Mouse (Mus musculus): ENCODE data around the gene U90926. TPM values are rescaled to one million over a fixed set of nuclear protein-coding genes. Genes with fewer than 3 reads are reported as not detected.

Gene U90926
- polyA plus RNA-seq, 1 experiment from 2014 or later, result not detected

DNA sequence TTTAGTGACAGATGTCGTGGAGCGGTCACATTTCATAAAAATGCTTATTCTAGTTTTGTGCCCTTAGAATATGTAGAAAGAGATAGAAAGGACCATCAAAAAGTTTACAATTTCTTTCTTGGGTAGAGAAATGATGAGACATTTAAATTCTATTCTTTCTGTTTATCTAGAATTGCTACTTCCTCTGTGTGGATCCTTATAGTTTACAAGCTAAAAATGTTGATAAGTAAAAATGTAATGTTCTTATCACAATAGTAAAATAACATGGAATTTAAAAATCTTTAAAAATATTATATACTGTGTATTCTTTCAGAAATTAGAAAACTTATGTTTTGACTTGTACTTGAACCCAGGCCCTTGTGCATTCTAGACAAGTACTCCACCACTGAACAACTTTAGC lies 29.7 kb upstream of the U90926 start:
- Histone ChIP-seq H3K27me3 (ENCODE audit: control insufficient read depth, insufficient read depth, low read length) (no peaks in the 10 kb centered on the region), H3K27ac (ENCODE audit: low read depth, low read length) (no peak overlapping the region), H3K9me3 (ENCODE audit: control insufficient read depth, low read length) (no peaks in the 10 kb centered on the region), H3K4me3 (ENCODE audit: low read length) (no peak overlapping the region), H3K4me2 (replicated peaks; ENCODE audit: low read depth, low read length) (no peak overlapping the region), H3K4me1 (ENCODE audit: control insufficient read depth, insufficient read depth, low read length) (no peaks in the 10 kb centered on the region), H3K36me3 (ENCODE audit: control insufficient read depth, insufficient read depth, low read length) (no peaks in the 10 kb centered on the region), H3K9ac (ENCODE audit: low read depth, low read length) (no peak overlapping the region)
- no peak for ATAC-seq (ENCODE audit: low FRiP score, low TSS enrichment)
- WGBS, result 97% methylated on average over 2 of the region's 2 CpGs

DNA sequence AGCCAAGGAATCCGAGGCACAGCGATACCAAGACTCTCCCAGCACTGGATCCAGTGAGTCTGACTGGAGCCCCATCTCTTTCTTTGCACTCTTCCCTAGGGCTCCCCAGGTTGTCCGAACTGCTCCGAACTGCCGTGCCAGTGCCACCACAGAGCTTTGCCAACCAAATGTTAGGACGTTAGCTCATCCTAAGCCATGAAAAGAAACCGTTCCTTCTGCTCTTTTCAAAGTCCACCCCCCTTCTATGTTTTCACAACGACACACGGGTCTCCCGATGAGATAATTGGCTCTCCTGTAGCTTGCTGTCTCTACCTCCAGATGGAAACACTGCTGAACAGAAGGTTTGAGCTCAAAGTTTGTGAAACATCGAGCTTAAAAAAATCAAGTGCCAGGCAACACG lies 25.6 kb upstream of the U90926 start:
- ATAC-seq (ENCODE audit: low FRiP score, low TSS enrichment), result no peak
- Histone ChIP-seq H3K4me2 (replicated peaks; ENCODE audit: low read depth, low read length) (no peak overlapping the region), H3K36me3 (ENCODE audit: control insufficient read depth, insufficient read depth, low read length) (no peaks in the 10 kb centered on the region), H3K4me3 (ENCODE audit: low read length) (no peak overlapping the region), H3K9me3 (ENCODE audit: control insufficient read depth, low read length) (no peaks in the 10 kb centered on the region), H3K27ac (ENCODE audit: low read depth, low read length) (no peak overlapping the region), H3K9ac (ENCODE audit: low read depth, low read length) (no peak overlapping the region), H3K4me1 (ENCODE audit: control insufficient read depth, insufficient read depth, low read length) (no peaks in the 10 kb centered on the region), H3K27me3 (ENCODE audit: control insufficient read depth, insufficient read depth, low read length) (no peaks in the 10 kb centered on the region)
- WGBS, result 92% methylated on average over 12 of the region's 12 CpGs

DNA sequence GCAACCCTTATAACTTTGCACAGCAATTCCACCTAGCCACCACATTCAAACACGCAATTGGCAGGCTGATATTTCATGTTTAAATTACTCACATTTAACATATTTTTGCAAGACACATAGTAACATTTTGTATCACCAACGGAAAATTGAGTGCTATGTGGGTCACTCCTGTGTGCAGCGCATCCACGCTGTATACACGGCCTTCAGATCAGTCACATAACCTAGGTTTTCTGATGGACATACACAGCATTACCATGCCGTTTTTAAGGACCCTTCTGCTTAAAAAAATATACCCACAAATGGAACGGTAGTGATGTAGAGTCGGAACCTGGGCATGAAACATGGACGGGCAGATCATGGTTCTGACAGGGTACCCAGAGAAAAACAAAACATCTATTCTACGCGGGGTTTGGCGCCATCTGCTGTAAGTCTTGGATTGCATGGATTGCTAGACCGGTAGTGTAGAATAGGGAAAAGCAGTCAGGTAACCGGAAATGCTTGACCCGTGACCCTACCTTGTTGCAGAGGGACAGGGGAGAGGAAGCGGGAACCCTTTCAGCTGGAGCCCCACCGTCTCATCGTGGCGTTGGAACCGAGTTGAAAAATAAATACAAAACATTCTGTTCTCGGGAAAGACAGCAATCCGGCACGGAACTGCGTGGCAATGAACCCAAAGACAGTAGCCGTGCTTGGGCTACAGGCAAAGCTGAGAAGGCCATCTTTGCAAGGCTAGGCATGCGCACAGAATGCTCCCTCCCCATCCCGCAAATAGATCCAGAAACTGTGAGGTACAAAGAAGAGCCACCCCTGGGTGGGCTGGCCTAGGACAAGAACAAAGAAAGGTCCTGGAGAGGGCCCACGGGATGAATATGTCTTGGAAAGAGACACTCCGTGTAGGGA lies 24.4 kb upstream of the U90926 start:
- H3K27ac ChIP-seq (ENCODE audit: low read depth, low read length), result no peak overlapping the region

DNA sequence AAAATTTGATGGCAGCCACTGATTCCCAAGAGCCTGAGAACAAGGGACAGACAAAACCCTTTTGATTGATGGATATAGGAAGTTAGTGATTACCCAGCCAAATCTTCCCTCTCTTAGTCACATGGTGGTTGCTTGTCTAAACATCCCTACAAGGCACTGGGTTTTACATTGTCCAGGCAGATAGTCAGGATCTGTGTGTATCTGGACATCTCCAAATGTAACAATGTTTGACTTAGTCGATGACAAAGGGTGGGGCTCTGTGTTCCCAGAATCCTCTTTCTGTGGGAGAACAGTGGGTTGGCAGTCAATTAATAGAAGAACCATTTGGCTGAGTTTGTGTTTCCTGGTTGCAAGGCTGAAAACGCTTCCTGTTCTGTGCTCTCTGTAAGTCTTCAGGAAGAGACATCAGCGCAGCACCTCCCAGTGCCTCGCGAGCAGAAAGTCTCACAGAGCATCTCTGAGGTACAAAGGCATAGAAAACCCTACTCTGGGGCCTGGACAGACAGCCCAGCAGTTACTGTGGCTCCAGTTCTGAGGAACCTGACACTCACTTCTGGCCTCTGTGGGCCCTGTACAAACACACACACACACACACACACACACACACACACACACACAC lies 19.8 kb upstream of the U90926 start:
- WGBS, result 52% methylated on average over 5 of the region's 5 CpGs
- no peaks in the 10 kb centered on the region for H3K36me3 ChIP-seq (ENCODE audit: control insufficient read depth, insufficient read depth, low read length)
- no peaks in the 10 kb centered on the region for H3K9me3 ChIP-seq (ENCODE audit: control insufficient read depth, low read length)
- no peaks in the 10 kb centered on the region for H3K27me3 ChIP-seq (ENCODE audit: control insufficient read depth, insufficient read depth, low read length)
- 0 out of 2 replicates have a peak, but pooled peaks cover 7% of the 10 kb centered on the region for H3K4me1 ChIP-seq (ENCODE audit: control insufficient read depth, insufficient read depth, low read length)
- no peak overlapping the region for H3K27ac ChIP-seq (ENCODE audit: low read depth, low read length)
- no peak overlapping the region for H3K9ac ChIP-seq (ENCODE audit: low read depth, low read length)
- no peak overlapping the region for H3K4me2 ChIP-seq (replicated peaks; ENCODE audit: low read depth, low read length)
- no peak overlapping the region for H3K4me3 ChIP-seq (ENCODE audit: low read length)
- 0 out of 2 replicates have a peak, but pooled peaks have one; percentile 40 for ATAC-seq (ENCODE audit: low FRiP score, low TSS enrichment)

More for the DNA sequence above, 24.4 kb upstream of the U90926 start:
- Histone ChIP-seq H3K27me3 (ENCODE audit: control insufficient read depth, insufficient read depth, low read length) (no peaks in the 10 kb centered on the region), H3K9me3 (ENCODE audit: control insufficient read depth, low read length) (no peaks in the 10 kb centered on the region), H3K4me2 (replicated peaks; ENCODE audit: low read depth, low read length) (no peak overlapping the region), H3K9ac (ENCODE audit: low read depth, low read length) (no peak overlapping the region), H3K4me3 (ENCODE audit: low read length) (no peak overlapping the region), H3K4me1 (ENCODE audit: control insufficient read depth, insufficient read depth, low read length) (0 out of 2 replicates have a peak, but pooled peaks cover 7% of the 10 kb centered on the region), H3K36me3 (ENCODE audit: control insufficient read depth, insufficient read depth, low read length) (no peaks in the 10 kb centered on the region)
- ATAC-seq (ENCODE audit: low FRiP score, low TSS enrichment), result peak; percentile 68
- WGBS, result 47% methylated on average over 29 of the region's 29 CpGs

DNA sequence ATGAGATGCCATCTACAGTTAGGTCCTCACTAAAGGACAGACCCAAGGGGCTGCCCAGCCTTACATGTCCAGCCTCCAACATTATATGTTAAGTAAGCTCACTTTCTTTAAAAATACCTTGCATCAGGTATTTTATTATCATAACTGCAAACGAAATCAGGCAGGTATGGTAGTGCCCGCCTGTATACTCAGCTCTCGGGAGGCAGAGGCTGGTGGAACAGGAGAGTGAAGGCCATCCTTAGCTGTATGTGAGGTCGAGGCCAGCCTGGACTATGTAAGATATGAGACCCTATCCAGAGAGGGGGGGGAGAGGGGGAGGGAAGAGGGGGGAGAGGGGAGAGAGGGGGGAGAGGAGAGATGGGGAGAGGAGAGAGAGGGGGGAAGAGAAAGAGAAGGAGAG lies 18.2 kb upstream of the U90926 start:
- 98% methylated on average over 4 of the region's 4 CpGs for WGBS
- Histone ChIP-seq H3K4me2 (replicated peaks; ENCODE audit: low read depth, low read length) (no peak overlapping the region), H3K27me3 (ENCODE audit: control insufficient read depth, insufficient read depth, low read length) (no peaks in the 10 kb centered on the region), H3K36me3 (ENCODE audit: control insufficient read depth, insufficient read depth, low read length) (no peaks in the 10 kb centered on the region), H3K4me3 (ENCODE audit: low read length) (no peak overlapping the region), H3K9ac (ENCODE audit: low read depth, low read length) (no peak overlapping the region), H3K9me3 (ENCODE audit: control insufficient read depth, low read length) (no peaks in the 10 kb centered on the region), H3K27ac (ENCODE audit: low read depth, low read length) (no peak overlapping the region), H3K4me1 (ENCODE audit: control insufficient read depth, insufficient read depth, low read length) (0 out of 2 replicates have a peak, but pooled peaks cover 7% of the 10 kb centered on the region)
- no peak for ATAC-seq (ENCODE audit: low FRiP score, low TSS enrichment)

DNA sequence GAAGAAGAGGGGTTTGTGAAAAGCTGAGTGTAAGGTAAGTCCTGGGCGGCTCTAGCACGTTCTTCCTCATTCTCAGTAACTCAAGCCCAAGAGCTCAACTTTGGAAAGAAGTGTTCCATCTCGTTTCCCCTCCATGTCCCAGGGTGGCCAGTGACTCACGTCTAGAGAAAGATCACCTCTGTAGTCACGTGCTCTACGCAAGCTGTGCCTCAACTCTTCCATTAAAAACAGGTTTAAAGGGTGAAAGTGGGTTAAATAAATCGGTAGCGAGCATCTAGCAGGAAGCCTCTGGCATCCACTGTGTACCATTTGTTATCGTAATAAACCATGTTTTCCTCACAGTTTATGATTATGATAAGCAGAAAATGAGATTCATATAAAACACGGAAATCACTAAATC lies 16.6 kb upstream of the U90926 start:
- no peak for ATAC-seq (ENCODE audit: low FRiP score, low TSS enrichment)
- 87% methylated on average over 10 of the region's 10 CpGs for WGBS
- Histone ChIP-seq H3K4me2 (replicated peaks; ENCODE audit: low read depth, low read length) (no peak overlapping the region), H3K27me3 (ENCODE audit: control insufficient read depth, insufficient read depth, low read length) (no peaks in the 10 kb centered on the region), H3K9ac (ENCODE audit: low read depth, low read length) (no peak overlapping the region), H3K36me3 (ENCODE audit: control insufficient read depth, insufficient read depth, low read length) (no peaks in the 10 kb centered on the region), H3K9me3 (ENCODE audit: control insufficient read depth, low read length) (no peaks in the 10 kb centered on the region), H3K4me3 (ENCODE audit: low read length) (no peak overlapping the region), H3K4me1 (ENCODE audit: control insufficient read depth, insufficient read depth, low read length) (0 out of 2 replicates have a peak, but pooled peaks cover 7% of the 10 kb centered on the region), H3K27ac (ENCODE audit: low read depth, low read length) (no peak overlapping the region)

DNA sequence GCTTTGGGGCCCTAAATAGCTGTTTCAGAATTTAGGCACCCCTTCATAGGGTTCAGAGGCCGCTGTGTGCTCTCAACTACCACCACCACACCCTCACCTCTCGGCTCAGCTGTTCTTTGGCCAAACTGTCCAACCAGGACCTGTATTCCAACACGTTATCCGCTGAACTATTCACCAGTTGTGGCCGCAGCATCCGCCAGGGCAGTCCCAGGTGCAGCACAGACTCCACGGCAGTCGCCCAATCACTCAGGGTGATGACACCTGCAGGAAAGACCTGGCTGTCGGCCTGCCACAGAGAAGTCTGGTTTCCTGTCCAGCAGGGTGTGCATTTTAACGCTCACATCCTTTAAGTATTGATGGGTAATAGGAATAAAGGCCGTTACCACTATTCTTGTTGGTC lies 15.1 kb upstream of the U90926 start:
- no peaks in the 10 kb centered on the region for H3K36me3 ChIP-seq (ENCODE audit: control insufficient read depth, insufficient read depth, low read length)
- 0 out of 2 replicates have a peak, but pooled peaks cover 5% of the 10 kb centered on the region for H3K4me1 ChIP-seq (ENCODE audit: control insufficient read depth, insufficient read depth, low read length)
- H3K9me3 ChIP-seq (ENCODE audit: control insufficient read depth, low read length), result no peaks in the 10 kb centered on the region
- ATAC-seq (ENCODE audit: low FRiP score, low TSS enrichment), result no peak
- no peak overlapping the region for H3K9ac ChIP-seq (ENCODE audit: low read depth, low read length)
- H3K27ac ChIP-seq (ENCODE audit: low read depth, low read length), result no peak overlapping the region
- H3K4me3 ChIP-seq (ENCODE audit: low read length), result no peak overlapping the region
- 84% methylated on average over 11 of the region's 11 CpGs for WGBS
- no peak overlapping the region for H3K4me2 ChIP-seq (replicated peaks; ENCODE audit: low read depth, low read length)
- H3K27me3 ChIP-seq (ENCODE audit: control insufficient read depth, insufficient read depth, low read length), result no peaks in the 10 kb centered on the region

DNA sequence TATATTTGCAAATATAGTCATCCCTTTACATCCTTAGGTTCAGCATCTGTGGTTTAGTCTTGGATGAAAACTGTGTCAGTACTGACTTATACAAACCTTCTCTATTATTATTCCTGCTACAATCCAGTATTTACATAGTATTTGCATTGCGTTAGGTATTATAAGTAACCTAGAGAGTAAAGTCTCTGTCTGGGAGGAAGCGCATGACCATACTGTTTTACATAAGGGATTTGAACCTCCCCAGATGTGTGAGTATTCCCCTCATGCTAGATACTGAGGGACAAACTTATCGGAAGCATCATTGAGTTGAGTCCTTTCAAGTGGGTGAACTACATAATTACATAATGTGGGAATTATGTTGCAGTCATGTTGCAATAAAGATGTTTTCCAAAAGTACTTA lies 14.3 kb upstream of the U90926 start:
- Histone ChIP-seq H3K36me3 (ENCODE audit: control insufficient read depth, insufficient read depth, low read length) (no peaks in the 10 kb centered on the region), H3K9me3 (ENCODE audit: control insufficient read depth, low read length) (no peaks in the 10 kb centered on the region), H3K9ac (ENCODE audit: low read depth, low read length) (no peak overlapping the region), H3K4me1 (ENCODE audit: control insufficient read depth, insufficient read depth, low read length) (no peaks in the 10 kb centered on the region), H3K4me3 (ENCODE audit: low read length) (no peak overlapping the region), H3K4me2 (replicated peaks; ENCODE audit: low read depth, low read length) (no peak overlapping the region), H3K27ac (ENCODE audit: low read depth, low read length) (no peak overlapping the region), H3K27me3 (ENCODE audit: control insufficient read depth, insufficient read depth, low read length) (no peaks in the 10 kb centered on the region)
- 98% methylated on average over 3 of the region's 3 CpGs for WGBS
- ATAC-seq (ENCODE audit: low FRiP score, low TSS enrichment), result no peak

DNA sequence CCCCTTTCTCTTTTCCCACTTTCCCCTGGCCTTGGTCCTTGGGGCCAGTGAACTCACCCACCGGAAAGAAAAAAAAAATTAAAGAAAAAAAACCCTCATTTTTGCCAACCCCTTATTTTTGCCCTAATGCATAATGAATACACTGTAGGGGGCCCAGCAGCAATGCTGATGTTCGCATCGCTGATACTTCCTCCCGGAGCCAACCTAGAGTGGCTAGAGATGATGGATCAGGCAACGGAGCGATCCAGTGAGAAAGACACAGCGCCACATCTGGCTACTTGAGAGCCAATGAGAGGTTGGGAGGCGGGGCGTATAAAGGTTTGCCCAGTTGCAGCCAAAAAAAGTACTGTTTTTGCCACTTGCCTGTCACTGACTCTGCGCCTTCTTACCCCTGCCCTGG lies 13.6 kb upstream of the U90926 start:
- H3K9me3 ChIP-seq (ENCODE audit: control insufficient read depth, low read length), result no peaks in the 10 kb centered on the region
- no peak overlapping the region for H3K9ac ChIP-seq (ENCODE audit: low read depth, low read length)
- no peaks in the 10 kb centered on the region for H3K36me3 ChIP-seq (ENCODE audit: control insufficient read depth, insufficient read depth, low read length)
- H3K4me1 ChIP-seq (ENCODE audit: control insufficient read depth, insufficient read depth, low read length), result no peaks in the 10 kb centered on the region
- H3K27me3 ChIP-seq (ENCODE audit: control insufficient read depth, insufficient read depth, low read length), result no peaks in the 10 kb centered on the region
- no peak overlapping the region for H3K4me3 ChIP-seq (ENCODE audit: low read length)
- no peak overlapping the region for H3K27ac ChIP-seq (ENCODE audit: low read depth, low read length)
- ATAC-seq (ENCODE audit: low FRiP score, low TSS enrichment), result no peak
- H3K4me2 ChIP-seq (replicated peaks; ENCODE audit: low read depth, low read length), result no peak overlapping the region
- 52% methylated on average over 10 of the region's 10 CpGs for WGBS

Data from kidney, embryonic 14.5 days (tissue).